Mouse (Mus musculus) liver, embryonic 14.5 days (tissue): ENCODE results near the gene Zfp618. TPM values are rescaled to one million over a fixed set of nuclear protein-coding genes. Genes with fewer than 3 reads are reported as not detected.

ENCODE experiments used
- ATAC-seq: fragments of 200-750 bp; cut with Nextera tagmentation; 2 replicates; pipeline ENCODE4 v1.8.0; 2017; ENCODE audit warnings: moderate number of reproducible peaks, mild to moderate bottlenecking, moderate library complexity; ENCODE audit not compliant: insufficient read depth
- DNase-seq, 3 experiments: peaks; one replicate each; pipeline ENCODE4 v3.0.0-alpha.2; 2012 to 2013; ENCODE audit warnings: low read depth in 3 of 3, low spot score in 3 of 3
- H3K27ac ChIP-seq: fragments of 300-500 bp; sonication (generic); 2 replicates; pipeline ENCODE4 v1.5.1; 2014; ENCODE audit warnings: moderate library complexity, mild to moderate bottlenecking, control low read depth, inconsistent platforms
- H3K27me3 ChIP-seq: fragments of 300-500 bp; sonication (generic); 2 replicates; pipeline ENCODE4 v1.6.1; 2014; ENCODE audit warnings: mild to moderate bottlenecking, low read length, moderate library complexity; ENCODE audit not compliant: control insufficient read depth, insufficient read depth
- H3K36me3 ChIP-seq: fragments of 300-500 bp; sonication (generic); replicated peaks from 2 replicates; pipeline ENCODE4 v1.6.1; 2014; ENCODE audit warnings: low read depth; ENCODE audit not compliant: control insufficient read depth, insufficient read depth
- H3K4me1 ChIP-seq, 2 experiments: fragments of 200-500 bp in 1 of 2; fragments of 300-500 bp in 1 of 2; sonication (generic) in 1 of 2; replicated peaks; 2 replicates each; pipeline ENCODE4 v1.6.1; 2012 to 2014; ENCODE audit warnings: antibody characterized with exemption in 1 of 2, inconsistent platforms in 1 of 2, low read length in 1 of 2; ENCODE audit not compliant: control insufficient read depth in 2 of 2, insufficient read depth in 2 of 2
- H3K4me2 ChIP-seq: fragments of 300-500 bp; sonication (generic); 2 replicates; pipeline ENCODE4 v1.6.1; 2014; ENCODE audit warnings: low read depth, mild to moderate bottlenecking, control low read depth, moderate library complexity
- H3K4me3 ChIP-seq, 2 experiments: fragments of 200-500 bp in 1 of 2; fragments of 300-500 bp in 1 of 2; sonication (generic) in 1 of 2; 2 replicates each; pipeline ENCODE4 v1.5.1; 2012 to 2014; ENCODE audit warnings: low read depth in 2 of 2, low read length in 2 of 2, mild to moderate bottlenecking in 2 of 2, control low read depth in 1 of 2, inconsistent platforms in 1 of 2, moderate library complexity in 1 of 2; ENCODE audit not compliant: insufficient read depth in 1 of 2
- H3K9ac ChIP-seq: fragments of 300-500 bp; sonication (generic); replicated peaks from 2 replicates; pipeline ENCODE4 v1.6.1; 2014; ENCODE audit warnings: mild to moderate bottlenecking, control low read depth, moderate library complexity
- H3K9me3 ChIP-seq: fragments of 300-500 bp; sonication (generic); 2 replicates; pipeline ENCODE4 v1.6.1; 2016; ENCODE audit warnings: low read length, mixed read lengths; ENCODE audit not compliant: control insufficient read depth
- CTCF ChIP-seq: IDR thresholded peaks from 2 replicates; pipeline ENCODE4 v1.5.1; 2016; ENCODE audit warnings: antibody characterized with exemption, low read depth, control low read depth
- EP300 ChIP-seq: IDR thresholded peaks from 2 replicates; pipeline ENCODE4 v1.6.1; 2016; ENCODE audit warnings: antibody characterized with exemption, low read depth
- WGBS: fragments of 180-500 bp; shearing (Covaris S2); extraction: QIAGEN DNeasy Blood & Tissue Kit; methylation state at CpG from one replicate; pipeline ENCODE4 v1.1.7; 2014; ENCODE audit not compliant: insufficient replicate concordance; 5-methylcytosine and 5-hydroxymethylcytosine counted together
- polyA plus RNA-seq, 2 experiments: library from polyadenylated mRNA; depleted of rRNA in 1 of 2; stranded (reverse) in 1 of 2; unstranded in 1 of 2; fragments of >200 nt; fragmentation: Nextera tagmentation in 1 of 2; extraction: Ambion mirVana in 1 of 2; gene quantifications; 2 replicates each; pipeline versions ENCODE4 v1.2.1 to v1.2.3; 2012 to 2014

Zfp618 gene
- polyA plus RNA-seq, 2 experiments, result 1.5 TPM

GRCm38 (mm10) chr4:63006198-63007155, 41.1 kb downstream of the Zfp618 start:
- Histone ChIP-seq H3K9me3 (no peaks in the 10 kb centered on the region), H3K27me3 (no peaks in the 10 kb centered on the region), H3K27ac (no peak overlapping the region), H3K4me3 (no peak overlapping the region), H3K36me3 (no peaks in the 10 kb centered on the region), H3K9ac (no peak overlapping the region), H3K4me2 (no peak overlapping the region), H3K4me1 (peaks cover 0 to 21% of the 10 kb centered on the region in 2 experiments; a peak in 2 of 4 replicates)
- ATAC-seq (peak; percentile 48; the same call in 1 of the 2 replicates), DNase-seq (no peak)
- WGBS, result 52% methylated on average over 7 of the region's 7 CpGs
- TF ChIP-seq EP300 (no peak), CTCF (no peak)

GRCm38 (mm10) chr4:63008206-63008605, 42.8 kb downstream of the Zfp618 start:
- Histone ChIP-seq H3K4me1 (peaks cover 0 to 21% of the 10 kb centered on the region in 2 experiments; a peak in 2 of 4 replicates), H3K9ac (no peak overlapping the region), H3K27ac (no peak overlapping the region), H3K36me3 (no peaks in the 10 kb centered on the region), H3K4me3 (no peak overlapping the region), H3K27me3 (no peaks in the 10 kb centered on the region), H3K4me2 (no peak overlapping the region), H3K9me3 (no peaks in the 10 kb centered on the region)
- TF ChIP-seq CTCF (no peak), EP300 (no peak)
- ATAC-seq, result no peak
- 79% methylated on average over 9 of the region's 9 CpGs for WGBS
- DNase-seq, result no peak

GRCm38 (mm10) chr4:63008822-63009221, 43.4 kb downstream of the Zfp618 start:
- 47% methylated on average over 3 of the region's 3 CpGs for WGBS
- Histone ChIP-seq H3K9me3 (no peaks in the 10 kb centered on the region), H3K9ac (no peak overlapping the region), H3K4me1 (peaks cover 0 to 21% of the 10 kb centered on the region in 2 experiments; a peak in 2 of 4 replicates), H3K27ac (no peak overlapping the region), H3K27me3 (no peaks in the 10 kb centered on the region), H3K4me3 (no peak overlapping the region), H3K4me2 (no peak overlapping the region), H3K36me3 (no peaks in the 10 kb centered on the region)
- TF ChIP-seq EP300 (no peak), CTCF (no peak)
- DNase-seq (no peak), ATAC-seq (no peak)

- DNase-seq (no peak), ATAC-seq (no peak)
- no peak for TF ChIP-seq EP300
- TF ChIP-seq CTCF, result no peak
- H3K27ac ChIP-seq, result no peak overlapping the region
- no peak overlapping the region for H3K4me2 ChIP-seq
- H3K9ac ChIP-seq, result no peak overlapping the region
- no peaks in the 10 kb centered on the region for H3K36me3 ChIP-seq
- H3K4me3 ChIP-seq, result no peak overlapping the region
- H3K27me3 ChIP-seq, result no peaks in the 10 kb centered on the region
- peaks cover 0 to 19% of the 10 kb centered on the region in 2 experiments; a peak in 2 of 4 replicates for H3K4me1 ChIP-seq
- H3K9me3 ChIP-seq, result no peaks in the 10 kb centered on the region
- 79% methylated on average over 1 of the region's 1 CpGs for WGBS
These were observed 44.4 kb downstream of the Zfp618 start for GRCm38 (mm10) chr4:63009821-63010220.

GRCm38 (mm10) chr4:63010226-63010625, 44.9 kb downstream of the Zfp618 start:
- Histone ChIP-seq H3K4me2 (no peak overlapping the region), H3K27ac (no peak overlapping the region), H3K27me3 (no peaks in the 10 kb centered on the region), H3K9me3 (no peaks in the 10 kb centered on the region), H3K4me3 (no peak overlapping the region), H3K9ac (no peak overlapping the region), H3K36me3 (no peaks in the 10 kb centered on the region), H3K4me1 (peaks cover 0 to 15% of the 10 kb centered on the region in 2 experiments; a peak in 2 of 4 replicates)
- DNase-seq, result no peak
- 61% methylated on average over 4 of the region's 4 CpGs for WGBS
- no peak for ATAC-seq
- TF ChIP-seq CTCF (no peak), EP300 (no peak)
